Mouse (Mus musculus) adrenal gland, adult 8-10 months (tissue): ENCODE data around the gene Zcchc13. TPM values are rescaled to one million over a fixed set of nuclear protein-coding genes. Genes with fewer than 3 reads are reported as not detected.
"Not testable (repeated sequence)": the region's sequence is repeated elsewhere in the genome, so short reads cannot be mapped to it uniquely, and the experiment has no call there.

Experiments used
- DNase-seq: peaks from one replicate; pipeline ENCODE4 v3.0.0; 2022
- total RNA-seq, 4 experiments: library from RNA; stranded (reverse); gene quantifications; 2 replicates each; pipeline ENCODE4 v1.2.4; 2022

Zcchc13 gene
- total RNA-seq, 4 experiments from 2014 or later, result not detected

DNA sequence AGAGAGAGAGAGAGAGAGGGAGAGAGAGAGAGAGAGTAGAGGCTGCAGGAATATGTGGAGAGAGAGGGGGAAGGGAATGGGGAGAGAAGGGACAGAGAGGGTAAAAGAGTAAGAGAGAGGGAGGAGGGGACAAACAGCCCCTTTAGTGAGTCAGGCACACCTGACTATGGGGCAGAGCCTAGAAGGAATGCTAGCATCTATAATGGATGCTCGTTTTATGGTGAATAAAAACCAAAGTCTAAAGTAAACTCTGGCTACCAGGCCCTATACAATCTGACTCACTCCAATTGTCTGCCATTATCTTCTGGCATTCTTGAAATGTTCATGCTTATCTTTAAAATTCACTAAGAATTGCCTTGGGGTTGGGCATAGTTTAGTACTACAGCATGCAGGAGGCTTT is 21.7 kb downstream of the Zcchc13 start:
- no peak for DNase-seq

DNA sequence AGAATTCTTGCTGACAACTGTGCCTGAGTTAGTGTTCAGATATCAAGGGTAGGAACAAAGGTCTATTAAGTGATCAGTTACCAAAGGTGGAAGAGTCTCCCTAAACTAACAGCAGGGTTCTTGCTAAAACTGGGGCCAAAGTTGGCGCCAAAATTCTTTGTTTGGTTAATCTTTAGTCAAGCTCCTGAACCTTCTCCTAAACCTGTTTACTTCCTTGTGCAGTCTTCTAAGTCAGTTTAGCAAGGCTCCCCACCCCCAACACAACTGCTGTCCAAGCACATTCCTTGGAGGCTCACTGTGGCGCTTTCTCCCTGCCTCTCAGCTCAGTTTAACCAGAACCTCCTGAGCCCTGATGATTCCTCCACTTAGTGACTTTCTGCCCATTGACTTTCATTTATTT is 22.6 kb downstream of the Zcchc13 start:
- DNase-seq, result no peak

DNA sequence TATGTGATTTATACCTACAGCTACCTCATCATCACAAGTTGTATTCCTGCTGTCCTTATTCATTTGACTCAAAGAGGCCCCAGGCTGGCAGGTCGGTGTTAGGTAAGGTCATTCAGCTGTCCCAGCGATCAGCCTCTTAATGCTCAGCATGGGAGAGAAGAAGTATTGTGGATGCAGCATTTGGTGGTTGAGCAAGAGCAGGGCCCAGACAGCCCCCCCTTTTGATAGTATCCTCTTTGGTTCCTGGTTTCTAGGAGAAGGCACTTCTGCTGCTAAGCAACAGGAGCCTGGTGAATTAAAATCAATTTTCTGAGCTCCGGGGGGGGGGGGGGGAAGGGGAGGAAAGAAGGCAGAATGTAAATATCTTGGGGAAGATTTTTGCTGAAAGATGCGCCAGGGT is 28.6 kb downstream of the Zcchc13 start:
- no peak for DNase-seq

DNA sequence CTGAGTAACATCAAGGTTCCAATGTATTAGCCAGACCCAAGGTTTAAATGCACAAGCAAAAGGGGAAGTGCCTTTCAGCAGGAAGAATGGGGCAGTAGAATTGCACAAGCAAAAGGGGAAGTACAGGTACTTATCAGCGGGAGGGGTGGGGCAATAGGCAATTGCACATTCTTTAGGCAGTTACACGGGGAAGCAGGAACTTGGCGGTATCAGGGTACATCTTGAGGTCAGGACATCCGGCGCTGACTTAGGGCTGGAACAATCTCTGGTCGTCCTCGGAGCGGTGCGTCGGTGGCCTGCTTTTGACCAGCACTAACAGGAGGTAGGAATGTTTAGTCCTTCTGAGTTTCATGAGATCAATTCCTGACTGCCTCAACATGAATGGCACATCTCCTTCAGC is 34.1 kb downstream of the Zcchc13 start:
- DNase-seq, result not testable (repeated sequence)

DNA sequence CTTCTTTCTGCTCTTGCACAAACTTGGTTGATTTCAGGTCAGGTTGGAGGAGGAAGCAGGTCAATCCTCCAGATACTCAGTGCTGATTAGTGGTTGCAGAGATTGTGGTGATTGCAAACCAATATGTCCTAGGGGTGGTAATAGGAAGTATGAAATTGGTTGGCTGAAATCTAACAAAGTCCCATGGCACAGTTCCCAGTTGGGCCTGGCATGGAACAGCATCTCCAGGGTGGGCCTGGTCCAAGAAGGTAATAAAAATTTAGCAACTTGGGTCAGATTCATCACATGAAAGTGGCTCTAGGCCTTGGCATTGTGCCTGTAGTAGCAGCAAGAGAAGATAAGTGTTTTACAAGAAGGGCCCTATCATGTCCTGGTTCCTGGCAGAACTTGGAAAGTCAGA is 39.9 kb downstream of the Zcchc13 start:
- DNase-seq, result no peak

DNA sequence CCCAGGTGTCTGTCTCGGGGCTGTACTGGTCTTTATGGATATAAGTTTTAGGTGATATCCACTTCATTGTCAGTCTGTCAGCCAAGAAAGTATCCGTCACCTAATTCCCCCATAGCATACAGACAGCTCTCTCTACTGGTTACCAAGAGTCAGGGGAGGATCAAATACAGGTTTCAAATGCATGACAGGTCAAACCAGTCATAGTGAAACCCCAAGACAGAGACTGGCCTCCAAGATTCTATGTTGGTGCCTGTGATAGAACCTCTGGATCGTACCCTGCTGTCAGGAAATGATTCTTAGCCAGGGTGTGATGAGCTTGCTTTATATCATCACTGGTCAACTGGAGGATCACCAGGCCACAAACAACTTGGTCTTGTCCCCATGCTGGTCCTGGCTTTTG is 43.4 kb downstream of the Zcchc13 start:
- DNase-seq, result no peak

DNA sequence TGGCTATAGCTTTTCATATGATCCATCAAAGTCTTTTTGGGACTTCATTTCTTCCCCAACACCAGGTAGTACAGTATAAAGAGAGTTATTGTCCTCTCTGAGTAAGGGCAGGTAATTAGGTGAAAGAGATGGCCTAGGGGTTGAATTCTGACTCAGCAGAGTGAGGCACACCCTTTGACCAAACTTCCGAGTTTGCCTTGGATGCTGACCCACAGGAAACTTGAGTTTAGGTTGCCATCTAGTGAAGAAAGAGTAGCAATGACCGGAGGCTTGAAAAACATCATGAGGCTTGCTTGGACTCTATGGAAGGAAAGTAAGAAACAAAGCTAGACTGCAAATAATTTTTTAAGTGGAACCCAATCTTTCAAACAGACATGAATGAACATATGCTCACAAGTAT is 44.3 kb downstream of the Zcchc13 start:
- no peak for DNase-seq

Other genes starting within 250 kb of the Zcchc13 start
- gene Tsx, start 216.1 kb upstream of the Zcchc13 start, total RNA-seq, result under 1 TPM in 3 of 4 experiments, not detected in 1; 0.52 to 0.89 (median 0.62) TPM
- not detected for gene Gm26992, start 208.6 kb upstream of the Zcchc13 start, total RNA-seq
- 10 to 100 TPM; 15.5 to 67.8 (median 38.5) TPM for gene Slc16a2, start 191.4 kb downstream of the Zcchc13 start, total RNA-seq